Mouse (Mus musculus): ENCODE measurements around the gene Gm5617.
"Not testable (repeated sequence)": the region's sequence is repeated elsewhere in the genome, so short reads cannot be mapped to it uniquely, and the experiment has no call there.

Gene Gm5617

GRCm38 (mm10) chr9:48503001-48503400 is 7.8 kb downstream of the Gm5617 start:
- no peak for DNase-seq

GRCm38 (mm10) chr9:48504741-48505365 is 9.6 kb downstream of the Gm5617 start:
- DNase-seq, result no peak

GRCm38 (mm10) chr9:48510134-48510533 is 14.9 kb downstream of the Gm5617 start:
- no peak for DNase-seq

- DNase-seq, result no peak
These were observed 20.1 kb downstream of the Gm5617 start for GRCm38 (mm10) chr9:48515332-48515731.

GRCm38 (mm10) chr9:48516615-48517371 is 21.6 kb downstream of the Gm5617 start:
- DNase-seq, result no peak

GRCm38 (mm10) chr9:48517372-48518130 is 22.3 kb downstream of the Gm5617 start:
- no peak for DNase-seq

- peak; percentile 9 for DNase-seq
These were observed 25.2 kb downstream of the Gm5617 start for GRCm38 (mm10) chr9:48520405-48520804.

GRCm38 (mm10) chr9:48525566-48525965 is 30.3 kb downstream of the Gm5617 start:
- no peak for DNase-seq

GRCm38 (mm10) chr9:48526520-48526919 is 31.3 kb downstream of the Gm5617 start:
- DNase-seq, result no peak

- no peak for DNase-seq
These were observed 36.1 kb downstream of the Gm5617 start for GRCm38 (mm10) chr9:48531294-48531693.

GRCm38 (mm10) chr9:48532203-48532602 is 37.0 kb downstream of the Gm5617 start:
- no peak for DNase-seq

GRCm38 (mm10) chr9:48532730-48533129 is 37.5 kb downstream of the Gm5617 start:
- no peak for DNase-seq

GRCm38 (mm10) chr9:48536414-48536813 is 41.2 kb downstream of the Gm5617 start:
- DNase-seq, result no peak

GRCm38 (mm10) chr9:48537616-48538015 is 42.4 kb downstream of the Gm5617 start:
- not testable (repeated sequence) for DNase-seq

- no peak for DNase-seq
These were observed 42.9 kb downstream of the Gm5617 start for GRCm38 (mm10) chr9:48538044-48538645.

- DNase-seq, result no peak
These were observed 43.4 kb downstream of the Gm5617 start for GRCm38 (mm10) chr9:48538688-48539087.
